Mouse (Mus musculus): ENCODE data around the gene Klkb1. TPM values are rescaled to one million over a fixed set of nuclear protein-coding genes. Genes with fewer than 3 reads are reported as not detected.

Gene Klkb1
- polyA plus RNA-seq, 1 experiment = not detected

GRCm38 (mm10) chr8:45281630-45282029, 13.0 kb downstream of the Klkb1 start:
- Histone ChIP-seq H3K4me1 (ENCODE audit: control insufficient read depth, insufficient read depth, low read length) (no peaks in the 10 kb centered on the region), H3K27ac (ENCODE audit: insufficient read depth, low read depth, low read length) (no peak overlapping the region), H3K4me3 (ENCODE audit: insufficient read depth, low read depth, low read length) (no peak overlapping the region)
- TF ChIP-seq POLR2A (IDR thresholded peaks at IDR 0.05; ENCODE audit: insufficient read depth, low read depth, low read length) (no peak), CTCF (IDR thresholded peaks at IDR 0.05; ENCODE audit: insufficient read depth, low read depth, low read length) (no peak)
- WGBS = 78% methylated on average over 8 of the region's 8 CpGs

- WGBS = 81% methylated on average over 3 of the region's 3 CpGs
- TF ChIP-seq POLR2A (IDR thresholded peaks at IDR 0.05; ENCODE audit: insufficient read depth, low read depth, low read length) = no peak
- TF ChIP-seq CTCF (IDR thresholded peaks at IDR 0.05; ENCODE audit: insufficient read depth, low read depth, low read length) = no peak
- Histone ChIP-seq H3K4me3 (ENCODE audit: insufficient read depth, low read depth, low read length) (no peak overlapping the region), H3K27ac (ENCODE audit: insufficient read depth, low read depth, low read length) (no peak overlapping the region), H3K4me1 (ENCODE audit: control insufficient read depth, insufficient read depth, low read length) (no peaks in the 10 kb centered on the region)
Observed at GRCm38 (mm10) chr8:45277453-45277852, 17.2 kb downstream of the Klkb1 start.

- Histone ChIP-seq H3K27ac (ENCODE audit: insufficient read depth, low read depth, low read length) (no peak overlapping the region), H3K4me1 (ENCODE audit: control insufficient read depth, insufficient read depth, low read length) (no peaks in the 10 kb centered on the region), H3K4me3 (ENCODE audit: insufficient read depth, low read depth, low read length) (no peak overlapping the region)
- TF ChIP-seq POLR2A (IDR thresholded peaks at IDR 0.05; ENCODE audit: insufficient read depth, low read depth, low read length) (no peak), CTCF (IDR thresholded peaks at IDR 0.05; ENCODE audit: insufficient read depth, low read depth, low read length) (no peak)
- WGBS = 91% methylated on average over 4 of the region's 4 CpGs
Observed at GRCm38 (mm10) chr8:45274317-45274716, 20.3 kb downstream of the Klkb1 start.

- TF ChIP-seq CTCF (IDR thresholded peaks at IDR 0.05; ENCODE audit: insufficient read depth, low read depth, low read length) (no peak), POLR2A (IDR thresholded peaks at IDR 0.05; ENCODE audit: insufficient read depth, low read depth, low read length) (no peak)
- Histone ChIP-seq H3K4me1 (ENCODE audit: control insufficient read depth, insufficient read depth, low read length) (no peaks in the 10 kb centered on the region), H3K27ac (ENCODE audit: insufficient read depth, low read depth, low read length) (no peak overlapping the region), H3K4me3 (ENCODE audit: insufficient read depth, low read depth, low read length) (no peak overlapping the region)
Observed at GRCm38 (mm10) chr8:45269056-45269455, 25.6 kb downstream of the Klkb1 start.

GRCm38 (mm10) chr8:45268485-45268884, 26.2 kb downstream of the Klkb1 start:
- Histone ChIP-seq H3K4me1 (ENCODE audit: control insufficient read depth, insufficient read depth, low read length) (no peaks in the 10 kb centered on the region), H3K27ac (ENCODE audit: insufficient read depth, low read depth, low read length) (no peak overlapping the region), H3K4me3 (ENCODE audit: insufficient read depth, low read depth, low read length) (no peak overlapping the region)
- TF ChIP-seq CTCF (IDR thresholded peaks at IDR 0.05; ENCODE audit: insufficient read depth, low read depth, low read length) (no peak), POLR2A (IDR thresholded peaks at IDR 0.05; ENCODE audit: insufficient read depth, low read depth, low read length) (no peak)

GRCm38 (mm10) chr8:45267611-45268391, 26.9 kb downstream of the Klkb1 start:
- Histone ChIP-seq H3K4me3 (ENCODE audit: insufficient read depth, low read depth, low read length) (no peak overlapping the region), H3K4me1 (ENCODE audit: control insufficient read depth, insufficient read depth, low read length) (no peaks in the 10 kb centered on the region), H3K27ac (ENCODE audit: insufficient read depth, low read depth, low read length) (no peak overlapping the region)
- WGBS = 69% methylated on average over 4 of the region's 4 CpGs
- TF ChIP-seq CTCF (IDR thresholded peaks at IDR 0.05; ENCODE audit: insufficient read depth, low read depth, low read length) (no peak), POLR2A (IDR thresholded peaks at IDR 0.05; ENCODE audit: insufficient read depth, low read depth, low read length) (no peak)

- H3K4me1 ChIP-seq (ENCODE audit: control insufficient read depth, insufficient read depth, low read length) = no peaks in the 10 kb centered on the region
- H3K27ac ChIP-seq (ENCODE audit: insufficient read depth, low read depth, low read length) = no peak overlapping the region
- H3K4me3 ChIP-seq (ENCODE audit: insufficient read depth, low read depth, low read length) = no peak overlapping the region
- TF ChIP-seq CTCF (IDR thresholded peaks at IDR 0.05; ENCODE audit: insufficient read depth, low read depth, low read length) (no peak), POLR2A (IDR thresholded peaks at IDR 0.05; ENCODE audit: insufficient read depth, low read depth, low read length) (no peak)
- 46% methylated on average over 8 of the region's 8 CpGs for WGBS
Observed at GRCm38 (mm10) chr8:45266993-45267392, 27.7 kb downstream of the Klkb1 start.

GRCm38 (mm10) chr8:45264918-45265317, 29.7 kb downstream of the Klkb1 start:
- Histone ChIP-seq H3K4me1 (ENCODE audit: control insufficient read depth, insufficient read depth, low read length) (no peaks in the 10 kb centered on the region), H3K27ac (ENCODE audit: insufficient read depth, low read depth, low read length) (no peak overlapping the region), H3K4me3 (ENCODE audit: insufficient read depth, low read depth, low read length) (no peak overlapping the region)
- WGBS = 85% methylated on average over 4 of the region's 4 CpGs
- TF ChIP-seq CTCF (IDR thresholded peaks at IDR 0.05; ENCODE audit: insufficient read depth, low read depth, low read length) (no peak), POLR2A (IDR thresholded peaks at IDR 0.05; ENCODE audit: insufficient read depth, low read depth, low read length) (no peak)

- 91% methylated on average over 3 of the region's 3 CpGs for WGBS
- H3K4me1 ChIP-seq (ENCODE audit: control insufficient read depth, insufficient read depth, low read length) = no peaks in the 10 kb centered on the region
- no peak overlapping the region for H3K4me3 ChIP-seq (ENCODE audit: insufficient read depth, low read depth, low read length)
- H3K27ac ChIP-seq (ENCODE audit: insufficient read depth, low read depth, low read length) = no peak overlapping the region
- no peak for TF ChIP-seq POLR2A (IDR thresholded peaks at IDR 0.05; ENCODE audit: insufficient read depth, low read depth, low read length)
- TF ChIP-seq CTCF (IDR thresholded peaks at IDR 0.05; ENCODE audit: insufficient read depth, low read depth, low read length) = no peak
Observed at GRCm38 (mm10) chr8:45262851-45263250, 31.8 kb downstream of the Klkb1 start.

Measured in olfactory bulb, adult 2 months (tissue).